Mouse (Mus musculus): ENCODE results near the gene Gm17509. TPM values are rescaled to one million over a fixed set of nuclear protein-coding genes. Genes with fewer than 3 reads are reported as not detected.

Gm17509 gene
- polyA plus RNA-seq (2015; fragmentation: Illumina TruSeq; extraction: RNeasy Lipid Tissue Mini Kit (QIAGEN cat#74804); ENCODE audit: insufficient read depth, low read depth, low replicate concordance) = not detected

DNA sequence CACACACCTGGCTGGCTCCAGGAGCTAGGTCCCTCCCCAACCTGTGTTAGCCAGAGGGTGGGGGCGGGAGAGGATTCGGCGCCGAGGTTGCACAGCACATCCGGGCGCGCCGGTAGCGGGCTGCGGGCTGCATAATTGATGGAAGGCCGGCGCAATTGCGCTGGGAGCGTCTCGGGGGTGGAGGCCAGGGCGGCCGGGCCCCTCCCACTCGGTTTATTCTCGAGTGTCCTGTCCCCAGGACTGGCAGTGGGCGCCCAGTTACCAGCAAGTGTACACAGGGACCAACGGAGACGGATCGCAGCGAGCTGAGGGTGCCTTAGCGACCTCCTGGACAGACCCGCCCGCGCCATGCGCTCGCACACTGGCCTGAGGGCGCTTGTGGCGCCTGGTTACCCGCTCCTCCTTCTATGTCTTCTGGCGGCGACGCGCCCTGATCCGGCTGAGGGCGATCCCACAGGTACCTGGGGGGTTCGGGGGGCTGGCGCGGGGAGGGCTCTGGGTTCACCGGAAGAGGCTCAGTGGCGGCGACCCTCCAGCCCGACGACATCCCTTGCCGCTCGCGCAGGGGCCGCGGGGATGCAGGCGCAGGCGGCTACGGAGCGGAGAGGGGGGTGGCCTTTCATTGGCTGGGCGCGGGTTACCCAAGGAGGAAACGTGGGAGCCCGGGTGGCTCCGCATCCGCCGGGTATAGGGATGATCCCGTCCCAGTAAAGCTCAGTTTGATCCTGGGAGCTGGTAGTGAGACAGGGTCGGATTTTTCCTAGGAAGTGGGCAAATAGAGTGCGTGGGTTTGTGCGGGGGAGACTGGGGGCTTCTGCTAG lies at the start of gene Gm17509:
Gene Gm17509, minus strand, starts transcription at position 575 of the 821 bp plus-strand sequence.

DNA sequence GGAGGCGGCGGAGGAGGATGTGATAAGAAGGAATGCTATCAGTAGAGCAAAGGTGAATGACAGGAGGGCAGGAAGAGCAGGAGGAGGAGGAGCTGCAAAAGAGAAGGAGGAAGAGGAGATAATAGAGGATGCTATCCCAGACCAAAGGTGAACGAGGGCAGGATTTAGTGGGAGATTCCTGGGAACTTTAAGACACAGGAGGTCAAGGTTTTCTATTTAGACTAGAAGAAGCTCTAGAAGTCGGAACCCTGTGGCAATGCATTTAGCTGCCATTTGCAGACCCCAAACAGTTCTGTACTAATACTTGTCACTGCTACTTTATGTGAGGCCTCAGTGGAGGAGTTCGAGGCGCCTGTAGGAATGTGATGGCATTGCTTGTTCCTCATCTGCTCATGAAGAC lies 12.6 kb downstream of the Gm17509 start, which contains the start of gene Emb:
Gene Emb, plus strand, starts transcription at position 301 of the 400 bp plus-strand sequence.

Other genes starting within 250 kb of the Gm17509 start
- 3.9 TPM for gene Parp8, start 195.5 kb downstream of the Gm17509 start, polyA plus RNA-seq (2015; fragmentation: Illumina TruSeq; extraction: RNeasy Lipid Tissue Mini Kit (QIAGEN cat#74804); ENCODE audit: insufficient read depth, low read depth, low replicate concordance)
- gene Emb, start 12.5 kb downstream of the Gm17509 start, polyA plus RNA-seq (2015; fragmentation: Illumina TruSeq; extraction: RNeasy Lipid Tissue Mini Kit (QIAGEN cat#74804); ENCODE audit: insufficient read depth, low read depth, low replicate concordance) = 8.7 TPM